Mouse (Mus musculus) heart, adult 2 months (tissue): ENCODE measurements around the gene March8. TPM values are rescaled to one million over a fixed set of nuclear protein-coding genes. Genes with fewer than 3 reads are reported as not detected.

Experiments
- DNase-seq, 2 experiments: peaks; one replicate each; pipeline ENCODE4 v3.0.0; 2021
- H3K27ac ChIP-seq: fragments of 200-600 bp; 2 replicates; pipeline ENCODE4 v1.8.1; 2022
- H3K27me3 ChIP-seq: fragments of 200-500 bp; 2 replicates; pipeline ENCODE4 v1.6.1; 2012; ENCODE audit warnings: mild to moderate bottlenecking, low read length, inconsistent platforms, mixed read lengths; ENCODE audit not compliant: control insufficient read depth, insufficient read depth
- H3K36me3 ChIP-seq: fragments of 200-500 bp; 2 replicates; pipeline ENCODE4 v1.6.1; 2012; ENCODE audit warnings: low read length, inconsistent platforms; ENCODE audit not compliant: control insufficient read depth, insufficient read depth
- H3K4me1 ChIP-seq: fragments of 200-500 bp; 2 replicates; pipeline ENCODE4 v1.6.1; 2011; ENCODE audit warnings: low read length; ENCODE audit not compliant: control insufficient read depth, insufficient read depth
- H3K4me3 ChIP-seq: fragments of 200-600 bp; 2 replicates; pipeline ENCODE4 v1.8.1; 2022
- H3K79me2 ChIP-seq: fragments of 200-500 bp; replicated peaks from 2 replicates; pipeline ENCODE4 v1.6.1; 2012; ENCODE audit warnings: mild to moderate bottlenecking, inconsistent platforms, low read length, moderate library complexity, mixed read lengths; ENCODE audit not compliant: control insufficient read depth, insufficient read depth
- H3K9ac ChIP-seq: fragments of 200-500 bp; 2 replicates; pipeline ENCODE4 v1.6.1; 2012; ENCODE audit warnings: low read depth, mild to moderate bottlenecking, control low read depth, inconsistent platforms, low read length, mixed read lengths
- CTCF ChIP-seq: fragments of 200-600 bp; IDR thresholded peaks from 2 replicates; pipeline ENCODE4 v1.8.1; 2022; ENCODE audit warnings: antibody characterized with exemption, mild to moderate bottlenecking, moderate library complexity
- EP300 ChIP-seq: fragments of 200-500 bp; IDR thresholded peaks from 2 replicates; pipeline ENCODE4 v1.6.1; 2011; ENCODE audit warnings: low read depth, low read length, control low read depth; ENCODE audit not compliant: insufficient read depth
- POLR2A ChIP-seq: fragments of 200-500 bp; IDR thresholded peaks from 2 replicates; pipeline ENCODE4 v1.6.1; 2011; ENCODE audit warnings: mild to moderate bottlenecking, low read depth, low read length, control low read depth; ENCODE audit not compliant: insufficient read depth
- WGBS: fragments of 180-500 bp; shearing (Covaris S2); methylation state at CpG from one replicate; pipeline ENCODE4 v1.1.7; 2018; 5-methylcytosine and 5-hydroxymethylcytosine counted together
- intact Hi-C: fragments of 180-260 bp; cut with DNase I; formaldehyde crosslinking; loops from one replicate; pipeline ENCODE4 v1.15.1; 2025
- polyA plus RNA-seq: library from polyadenylated mRNA; depleted of rRNA; stranded (reverse); fragments of >200 nt; gene quantifications from 2 replicates; pipeline ENCODE4 v1.2.3, GENCODE M21; 2012
- total RNA-seq, 2 experiments: library from RNA; stranded (reverse); gene quantifications; 2 replicates each; pipeline ENCODE4 v1.2.3; 2021

The March8 gene
- total and polyA plus RNA-seq, 3 experiments: 27.8 to 43.9 (median 38.4) TPM

DNA sequence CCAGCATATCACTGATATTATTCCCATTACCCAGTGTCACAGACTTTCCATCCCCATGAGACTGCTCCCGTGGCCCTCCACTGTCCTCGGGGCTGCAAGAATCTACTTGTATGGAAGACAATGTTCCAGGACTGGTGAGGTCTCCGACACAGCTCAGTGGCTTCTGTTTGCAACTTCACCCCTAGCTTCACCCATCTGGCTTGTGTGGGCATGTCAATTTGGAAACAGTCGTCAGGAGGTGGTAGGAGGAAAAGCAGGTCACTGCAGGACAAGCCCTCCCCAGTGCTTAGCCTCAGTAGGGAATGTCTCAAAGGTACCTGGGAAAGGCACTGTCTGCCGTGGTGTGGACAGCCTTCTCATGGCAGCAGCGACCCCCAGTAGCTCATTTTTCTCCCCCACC, 81.9 kb downstream of the March8 start:
- Histone ChIP-seq H3K27ac (no peak overlapping the region), H3K36me3 (no peaks in the 10 kb centered on the region), H3K79me2 (no peaks in the 10 kb centered on the region), H3K4me3 (no peak overlapping the region), H3K27me3 (no peaks in the 10 kb centered on the region), H3K9ac (no peak overlapping the region), H3K4me1 (no peaks in the 10 kb centered on the region)
- WGBS: 57% methylated on average over 6 of the region's 6 CpGs
- TF ChIP-seq EP300 (no peak), CTCF (no peak), POLR2A (no peak)
- intact Hi-C loops: loop anchor here (2.0 kb wide), 1 partner anchor 277 kb away; no protein-coding TSS in a partner anchor
- DNase-seq: no peak

DNA sequence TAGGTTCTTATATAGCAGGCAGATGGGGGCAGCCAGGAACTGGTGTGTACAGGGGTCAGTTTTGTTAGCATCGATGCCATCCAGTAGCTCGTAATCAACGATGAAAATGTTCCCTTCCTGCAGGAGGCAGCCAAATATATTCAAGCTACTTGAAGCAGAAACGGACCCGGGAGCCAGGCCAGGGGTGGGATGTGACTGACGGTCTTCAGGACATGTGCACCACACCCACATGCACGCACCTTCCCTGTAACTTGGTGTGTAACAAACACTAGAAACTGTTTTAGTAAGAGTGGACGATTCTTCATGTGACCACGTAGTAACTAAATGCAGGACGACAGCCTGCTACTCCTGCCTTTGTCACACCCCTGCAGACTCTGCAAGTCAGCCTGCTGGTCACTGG, 82.4 kb downstream of the March8 start:
- no peaks in the 10 kb centered on the region for H3K27me3 ChIP-seq
- H3K4me1 ChIP-seq: no peaks in the 10 kb centered on the region
- TF ChIP-seq EP300: no peak
- no peak for TF ChIP-seq CTCF
- TF ChIP-seq POLR2A: no peak
- H3K27ac ChIP-seq: no peak overlapping the region
- no peak overlapping the region for H3K9ac ChIP-seq
- H3K36me3 ChIP-seq: no peaks in the 10 kb centered on the region
- intact Hi-C loops: no loop called here
- WGBS: 60% methylated on average over 10 of the region's 10 CpGs
- DNase-seq: no peak
- no peaks in the 10 kb centered on the region for H3K79me2 ChIP-seq
- H3K4me3 ChIP-seq: no peak overlapping the region

DNA sequence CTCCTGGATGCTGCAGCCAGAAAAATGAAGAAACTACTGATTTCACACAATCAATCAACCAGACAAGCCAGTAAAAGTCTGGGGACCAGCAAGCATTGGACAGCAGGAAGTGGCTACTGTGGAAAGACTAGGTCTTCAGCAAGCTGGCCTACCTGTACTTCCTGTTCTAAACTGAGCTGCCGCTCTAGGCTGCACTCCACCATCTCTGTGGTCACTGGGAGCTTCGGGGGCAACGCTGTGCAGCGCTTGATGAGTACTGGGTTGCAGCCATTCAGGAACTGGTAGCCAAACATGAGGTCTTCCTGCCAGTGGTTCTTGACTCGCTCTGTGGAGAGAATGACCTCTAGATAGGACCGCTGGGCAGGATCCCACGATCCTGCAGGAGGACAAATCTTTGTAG, 85.2 kb downstream of the March8 start:
- intact Hi-C loops: no loop called here
- DNase-seq: no peak
- no peak overlapping the region for H3K4me3 ChIP-seq

GRCm38 (mm10) chr6:116423664-116424063, 85.8 kb downstream of the March8 start:
- Histone ChIP-seq H3K27me3 (no peaks in the 10 kb centered on the region), H3K36me3 (no peaks in the 10 kb centered on the region), H3K9ac (no peak overlapping the region), H3K79me2 (no peaks in the 10 kb centered on the region), H3K4me1 (no peaks in the 10 kb centered on the region), H3K27ac (no peak overlapping the region), H3K4me3 (no peak overlapping the region)
- intact Hi-C loops: no loop called here
- TF ChIP-seq CTCF (peak; percentile 52), EP300 (no peak)
- WGBS: 57% methylated on average over 2 of the region's 2 CpGs
- no peak for DNase-seq

More for the DNA sequence above, 85.2 kb downstream of the March8 start:
- Histone ChIP-seq H3K9ac (no peak overlapping the region), H3K79me2 (no peaks in the 10 kb centered on the region), H3K36me3 (no peaks in the 10 kb centered on the region), H3K27me3 (no peaks in the 10 kb centered on the region), H3K27ac (no peak overlapping the region), H3K4me1 (no peaks in the 10 kb centered on the region)
- no peak for TF ChIP-seq POLR2A
- no peak for TF ChIP-seq EP300
- TF ChIP-seq CTCF: no peak
- WGBS: 70% methylated on average over 7 of the region's 7 CpGs

- no peaks in the 10 kb centered on the region for H3K79me2 ChIP-seq
- DNase-seq: no peak
- 78% methylated on average over 3 of the region's 3 CpGs for WGBS
- TF ChIP-seq EP300: no peak
- no peak for TF ChIP-seq POLR2A
- no peak for TF ChIP-seq CTCF
- H3K36me3 ChIP-seq: no peaks in the 10 kb centered on the region
- no peak overlapping the region for H3K9ac ChIP-seq
- no peak overlapping the region for H3K27ac ChIP-seq
- intact Hi-C loops: loop anchor here (5.0 kb wide), 1 partner anchor 140 kb away; no protein-coding TSS in a partner anchor
- H3K4me3 ChIP-seq: no peak overlapping the region
- H3K27me3 ChIP-seq: no peaks in the 10 kb centered on the region
- H3K4me1 ChIP-seq: no peaks in the 10 kb centered on the region
These were observed 89.7 kb downstream of the March8 start for GRCm38 (mm10) chr6:116427552-116427951.

GRCm38 (mm10) chr6:116428282-116428681, 90.5 kb downstream of the March8 start:
- TF ChIP-seq POLR2A: no peak
- peak; percentile 66 for TF ChIP-seq CTCF
- intact Hi-C loops: loop anchor here (5.0 kb wide), 1 partner anchor 139 kb away; no protein-coding TSS in a partner anchor
- no peak overlapping the region for H3K27ac ChIP-seq
- 54% methylated on average over 5 of the region's 5 CpGs for WGBS
- DNase-seq: no peak
- H3K4me3 ChIP-seq: no peak overlapping the region
- H3K27me3 ChIP-seq: no peaks in the 10 kb centered on the region
- H3K79me2 ChIP-seq: no peaks in the 10 kb centered on the region
- no peaks in the 10 kb centered on the region for H3K4me1 ChIP-seq
- H3K9ac ChIP-seq: no peak overlapping the region
- no peaks in the 10 kb centered on the region for H3K36me3 ChIP-seq

GRCm38 (mm10) chr6:116438864-116439263, 101.0 kb downstream of the March8 start:
- no peak for TF ChIP-seq POLR2A
- TF ChIP-seq EP300: no peak
- TF ChIP-seq CTCF: no peak
- Histone ChIP-seq H3K4me3 (no peak overlapping the region), H3K27ac (no peak overlapping the region), H3K9ac (no peak overlapping the region), H3K79me2 (no peaks in the 10 kb centered on the region), H3K27me3 (no peaks in the 10 kb centered on the region), H3K36me3 (peaks cover 8% of the 10 kb centered on the region; the same call in 1 of the 2 replicates), H3K4me1 (peaks cover 2% of the 10 kb centered on the region)
- 74% methylated on average over 6 of the region's 6 CpGs for WGBS
- intact Hi-C loops: no loop called here
- no peak for DNase-seq
